Mouse (Mus musculus): Measurements from ENCODE around the gene Agpat2.

GRCm38 (mm10) chr2:26575865-26576264, 28.4 kb downstream of the Agpat2 start:
- no peak for TF ChIP-seq POLR2A (IDR thresholded peaks at IDR 0.05; ENCODE audit: insufficient read depth, low read depth, low read length)
- no peak for TF ChIP-seq CTCF (IDR thresholded peaks at IDR 0.05; ENCODE audit: insufficient read depth, low read depth, low read length)
